Mouse (Mus musculus) ES-Bruce4 (cell line): ENCODE data around the gene Pip5k1b.

Source experiments
- CTCF ChIP-seq: IDR thresholded peaks from one replicate; pipeline ENCODE4 v1.8.1; 2011; ENCODE audit warnings: low read depth, low read length
- EP300 ChIP-seq: IDR thresholded peaks from 2 replicates; pipeline ENCODE4 v1.6.1; 2011; ENCODE audit warnings: low read depth, low read length; ENCODE audit not compliant: insufficient read depth
- POLR2A ChIP-seq: IDR thresholded peaks from one replicate; pipeline ENCODE4 v1.8.1; 2011; ENCODE audit warnings: low read length; ENCODE audit not compliant: insufficient read depth

- TF ChIP-seq POLR2A (no peak), CTCF (no peak), EP300 (no peak)
Measured at GRCm38 (mm10) chr19:24268531-24268930, 287.1 kb downstream of the Pip5k1b start.
